Mouse (Mus musculus): ENCODE data around the gene Gm21119. TPM values are rescaled to one million over a fixed set of nuclear protein-coding genes. Genes with fewer than 3 reads are reported as not detected.

The Gm21119 gene
- total RNA-seq (2023), result not detected

DNA sequence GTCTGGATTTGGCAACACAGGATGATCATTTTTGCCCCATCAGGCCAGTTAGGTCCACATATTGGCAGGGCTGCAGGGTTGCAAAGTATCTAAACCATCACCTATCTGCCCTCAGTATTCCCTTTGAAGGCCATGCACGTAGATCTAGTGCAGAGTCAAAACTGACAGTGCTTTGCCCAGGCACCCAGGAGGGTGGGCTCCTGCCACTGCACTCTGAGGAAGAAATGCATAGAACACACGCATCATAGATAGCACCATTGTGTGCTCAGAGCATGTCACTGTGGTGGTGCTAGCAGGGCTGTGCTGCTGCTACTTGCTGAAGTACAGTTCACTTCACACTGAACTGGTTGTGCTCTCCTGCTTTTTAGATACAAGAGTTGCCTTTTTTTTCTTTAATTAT is at the start of gene Gm21119:
Gm21119 (plus strand) TSS at position 301 of the 400 bp plus-strand sequence.

